Mouse (Mus musculus) cerebellum, adult 8-10 months (tissue): ENCODE measurements around the gene Rnf123.
A peak's percentile ranks its signal among the peaks of the same experiment; 100 is the strongest.

Experiments
- DNase-seq: peaks from one replicate; pipeline ENCODE4 v3.0.0; 2022

Rnf123 gene

DNA sequence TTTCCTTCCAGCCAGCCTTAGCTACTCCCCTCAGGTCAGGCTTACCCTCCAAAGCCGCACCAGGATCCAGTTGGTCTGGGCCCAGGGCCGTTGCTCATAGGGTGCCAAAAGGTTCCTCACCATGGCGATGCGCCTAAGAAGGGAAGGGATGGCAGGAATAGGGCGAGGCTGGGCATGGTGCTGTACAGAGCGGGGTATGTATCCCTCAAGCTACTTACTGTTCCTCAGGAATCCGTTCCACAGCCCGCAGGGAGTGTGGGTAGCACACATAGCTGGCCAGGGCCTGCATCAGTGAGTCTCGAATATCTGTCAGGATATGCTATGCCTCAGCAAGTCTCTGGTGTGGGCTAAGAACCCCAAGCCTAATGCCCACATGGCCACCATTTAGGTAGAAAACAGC lies 24.9 kb downstream of the Rnf123 start:
- no peak for DNase-seq

GRCm38 (mm10) chr9:108057262-108057562 lies 25.9 kb downstream of the Rnf123 start:
- no peak for DNase-seq

- DNase-seq = no peak
Measured at GRCm38 (mm10) chr9:108056361-108057261, 26.5 kb downstream of the Rnf123 start.

DNA sequence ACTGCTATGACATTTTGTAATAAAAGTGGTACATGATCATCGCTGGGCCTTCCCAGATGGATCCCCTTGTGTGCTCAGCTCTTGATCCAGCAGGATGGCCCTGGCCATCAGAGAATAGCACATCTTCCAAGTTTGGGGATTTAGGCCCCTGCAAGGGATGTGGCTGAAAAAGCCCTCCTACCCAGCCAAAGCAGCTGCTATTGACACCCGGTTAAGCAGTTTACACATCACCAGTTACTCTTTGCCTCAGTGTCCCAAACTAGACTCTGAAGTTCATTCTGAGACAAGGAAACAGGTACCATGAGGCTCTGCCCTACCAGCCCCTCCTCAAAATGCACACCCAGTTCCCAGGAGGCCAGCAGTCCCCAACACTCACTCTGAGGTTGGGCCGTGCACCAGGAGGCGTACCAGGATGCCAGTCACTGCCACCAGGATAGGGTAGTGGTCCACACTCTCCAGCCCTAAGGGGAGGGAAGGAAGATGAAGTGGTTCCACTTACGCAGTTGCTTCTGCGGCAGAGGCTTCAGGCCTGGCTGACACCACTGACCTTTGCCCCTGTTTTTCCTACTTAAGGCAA lies 27.4 kb downstream of the Rnf123 start:
- no peak for DNase-seq

- DNase-seq = no peak
Measured at GRCm38 (mm10) chr9:108055061-108055460, 28.1 kb downstream of the Rnf123 start.

DNA sequence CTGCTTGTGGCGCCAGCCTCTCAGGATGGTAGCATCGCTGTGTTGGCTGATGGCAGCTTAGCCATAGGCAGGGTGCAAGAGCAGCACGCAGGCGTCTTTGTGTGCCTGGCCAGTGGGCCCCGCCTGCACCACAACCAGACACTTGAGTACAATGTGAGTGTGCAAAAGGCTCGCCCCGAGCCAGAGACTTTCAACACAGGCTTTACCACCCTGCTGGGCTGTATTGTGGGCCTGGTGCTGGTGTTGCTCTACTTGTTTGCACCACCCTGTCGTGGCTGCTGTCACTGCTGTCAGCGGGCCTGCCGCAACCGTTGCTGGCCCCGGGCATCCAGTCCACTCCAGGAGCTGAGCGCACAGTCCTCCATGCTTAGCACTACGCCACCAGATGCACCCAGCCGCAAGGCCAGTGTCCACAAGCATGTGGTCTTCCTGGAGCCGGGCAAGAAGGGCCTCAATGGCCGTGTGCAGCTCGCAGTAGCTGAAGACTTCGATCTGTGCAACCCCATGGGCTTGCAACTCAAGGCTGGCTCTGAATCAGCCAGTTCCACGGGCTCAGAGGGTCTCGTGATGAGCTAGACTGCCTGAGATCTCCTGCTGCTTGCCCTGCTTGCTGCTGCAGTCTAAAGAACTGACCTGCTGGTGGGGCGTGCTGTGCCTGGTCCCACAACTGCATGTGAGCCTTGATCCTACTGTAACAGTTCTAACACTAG lies 28.7 kb downstream of the Rnf123 start:
- peak; percentile 23 for DNase-seq

DNA sequence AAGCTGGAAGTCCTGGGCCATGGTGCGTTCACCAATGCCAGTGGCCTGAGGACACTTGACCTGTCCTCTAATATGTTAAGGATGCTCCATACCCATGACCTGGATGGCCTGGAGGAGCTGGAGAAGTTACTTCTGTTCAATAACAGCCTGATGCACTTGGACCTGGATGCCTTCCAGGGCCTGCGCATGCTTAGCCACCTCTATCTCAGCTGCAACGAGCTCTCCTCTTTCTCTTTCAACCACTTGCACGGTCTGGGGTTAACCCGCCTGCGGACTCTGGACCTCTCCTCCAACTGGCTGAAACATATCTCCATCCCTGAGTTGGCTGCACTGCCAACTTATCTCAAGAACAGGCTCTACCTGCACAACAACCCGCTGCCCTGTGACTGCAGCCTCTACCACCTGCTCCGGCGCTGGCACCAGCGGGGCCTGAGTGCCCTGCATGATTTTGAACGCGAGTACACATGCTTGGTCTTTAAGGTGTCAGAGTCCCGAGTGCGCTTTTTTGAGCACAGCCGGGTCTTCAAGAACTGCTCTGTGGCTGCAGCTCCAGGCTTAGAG lies 29.4 kb downstream of the Rnf123 start:
- peak; percentile 34 for DNase-seq

GRCm38 (mm10) chr9:108052885-108053664 lies 30.1 kb downstream of the Rnf123 start, which contains the start of gene Amigo3:
Gene Amigo3, plus strand, starts transcription at chr9:108053159.
- DNase-seq = peak; percentile 95

DNA sequence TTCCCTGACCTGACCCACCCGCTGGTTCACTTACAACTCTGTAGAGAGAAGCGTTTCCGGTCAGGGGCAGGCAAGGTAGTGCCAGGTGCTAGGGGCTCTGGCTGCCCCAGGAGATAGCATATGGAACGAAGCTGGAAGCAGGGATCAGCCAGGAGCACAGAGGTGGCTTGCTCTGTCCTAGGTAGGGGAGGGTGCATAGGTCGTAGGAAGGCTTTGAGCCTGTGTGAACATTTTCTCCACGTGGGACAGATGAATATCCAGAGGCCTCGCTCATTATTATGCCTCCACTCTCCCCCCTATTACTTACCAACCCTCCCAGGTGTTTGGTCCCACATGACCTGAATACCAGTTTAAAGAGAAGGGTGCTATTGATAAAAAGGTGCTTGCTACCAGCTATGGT lies 30.7 kb downstream of the Rnf123 start:
- DNase-seq = no peak

DNA sequence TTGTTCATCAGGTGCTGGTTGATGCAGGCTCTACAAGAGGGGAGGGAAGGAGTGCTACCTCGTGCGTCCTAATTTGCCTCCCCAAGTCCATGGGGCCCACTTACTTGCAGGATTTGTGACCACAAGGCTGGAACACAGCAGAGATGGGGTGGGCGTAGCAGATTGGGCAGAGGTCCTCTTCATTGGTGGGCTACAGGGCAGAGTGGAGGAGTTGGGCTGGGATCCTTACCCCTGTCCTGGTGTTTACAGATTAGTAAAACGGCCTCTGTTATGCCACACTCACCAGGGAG lies 31.3 kb downstream of the Rnf123 start:
- DNase-seq = peak; percentile 24

GRCm38 (mm10) chr9:108051184-108051930 lies 31.8 kb downstream of the Rnf123 start:
- peak; percentile 32 for DNase-seq

DNA sequence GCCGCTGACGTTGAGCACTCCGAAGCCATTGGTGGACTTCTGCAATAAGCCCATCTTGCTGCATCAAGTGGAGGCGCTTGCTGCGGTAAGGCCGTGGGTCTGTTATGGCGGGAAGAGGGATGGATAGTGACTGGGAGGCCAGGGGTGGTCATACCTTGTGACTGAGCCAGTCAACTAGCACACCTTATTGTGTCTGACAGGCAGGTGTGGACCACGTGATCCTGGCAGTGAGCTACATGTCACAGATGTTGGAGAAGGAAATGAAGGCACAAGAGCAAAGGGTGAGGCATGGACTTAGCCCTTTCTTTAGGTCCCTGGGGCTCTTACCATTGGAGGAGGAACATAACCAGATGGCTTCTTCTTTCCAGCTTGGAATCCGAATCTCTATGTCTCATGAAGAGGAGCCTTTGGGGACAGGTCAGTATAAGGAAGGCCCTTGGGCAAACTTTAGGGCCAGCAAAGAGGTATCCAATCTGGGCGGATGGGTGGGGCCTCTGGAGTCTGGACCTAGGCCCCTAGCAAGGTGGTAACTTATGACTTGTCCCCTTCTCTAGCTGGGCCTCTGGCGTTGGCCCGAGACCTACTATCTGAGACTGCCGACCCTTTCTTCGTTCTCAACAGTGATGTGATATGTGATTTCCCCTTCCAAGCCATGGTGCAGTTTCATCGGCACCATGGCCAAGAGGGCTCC lies 33.4 kb downstream of the Rnf123 start:
- peak; percentile 34 for DNase-seq

DNA sequence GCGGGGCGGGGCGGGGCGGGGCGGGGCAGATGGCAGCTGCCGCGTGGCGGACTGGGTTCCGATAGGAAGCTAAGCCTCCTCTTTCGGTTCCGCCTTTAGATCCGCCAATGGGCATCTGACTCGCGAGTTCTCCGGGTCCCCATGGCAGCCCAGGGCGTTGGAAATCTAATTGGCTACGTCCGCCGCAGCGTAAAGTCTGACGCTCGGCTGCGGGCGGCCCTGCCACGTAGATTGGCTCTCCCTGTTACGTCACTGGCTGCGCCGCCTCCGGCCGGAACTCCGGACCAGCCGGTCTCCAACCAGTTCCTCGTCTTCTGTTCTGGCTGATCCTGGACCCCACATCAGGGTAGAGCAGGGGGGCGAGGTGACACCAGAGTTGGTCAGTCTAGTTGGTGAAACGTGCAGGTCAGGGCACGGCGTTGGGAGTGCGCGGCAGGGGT lies 34.1 kb downstream of the Rnf123 start, which contains the start of gene Gmppb:
Gene Gmppb, plus strand, starts transcription at position 227 of the 440 bp plus-strand sequence.
- peak; percentile 92 for DNase-seq

- DNase-seq = peak; percentile 43
Measured at GRCm38 (mm10) chr9:108048566-108048955, 34.6 kb downstream of the Rnf123 start.

GRCm38 (mm10) chr9:108047601-108048565 lies 35.3 kb downstream of the Rnf123 start:
- DNase-seq = no peak

- DNase-seq = no peak
Measured at GRCm38 (mm10) chr9:108046582-108046981, 36.6 kb downstream of the Rnf123 start.

- no peak for DNase-seq
Measured at GRCm38 (mm10) chr9:108044751-108045492, 38.2 kb downstream of the Rnf123 start.

- no peak for DNase-seq
Measured at GRCm38 (mm10) chr9:108035331-108036156, 47.6 kb downstream of the Rnf123 start.
